Mouse (Mus musculus) megakaryocyte, embryonic 14.5 days (primary cell): ENCODE measurements at regions not wholly inside any gene's neighbourhood (a gene's known extent, or its start where the extent isn't known, plus 50 kb on each side); places are given as distances from the start of the nearest gene placed in this dataset.

ENCODE experiments used
- H3K27me3 ChIP-seq: replicated peaks from 2 replicates; pipeline ENCODE3; 2012; ENCODE audit warnings: inconsistent platforms
- H3K36me3 ChIP-seq: replicated peaks from 2 replicates; pipeline ENCODE3; 2012; ENCODE audit warnings: low read length, inconsistent platforms, mixed read lengths
- H3K4me1 ChIP-seq: 2 replicates; pipeline ENCODE4 v1.6.1; 2012; ENCODE audit warnings: inconsistent platforms
- H3K4me3 ChIP-seq: replicated peaks from 2 replicates; pipeline ENCODE3; 2012; ENCODE audit warnings: moderate library complexity, mild to moderate bottlenecking, inconsistent platforms
- H3K9me3 ChIP-seq: 2 replicates; pipeline ENCODE4 v1.6.1; 2012; ENCODE audit warnings: inconsistent platforms
- FLI1 ChIP-seq: IDR thresholded peaks from 2 replicates; pipeline ENCODE4 v1.6.1; 2012; ENCODE audit warnings: low read length, inconsistent platforms, mixed read lengths
- GATA1 ChIP-seq: IDR thresholded peaks from 3 replicates; pipeline ENCODE4 v1.6.1; 2012; ENCODE audit warnings: mixed read lengths, low read length, inconsistent platforms, borderline replicate concordance

GRCm38 (mm10) chr14:76622634-76623291 is 66.1 kb upstream of the Serp2 start:
- Histone ChIP-seq H3K36me3 (no peaks in the 10 kb centered on the region), H3K4me1 (peaks cover 70% of the 10 kb centered on the region), H3K9me3 (no peaks in the 10 kb centered on the region), H3K27me3 (peaks cover 56% of the 10 kb centered on the region), H3K4me3 (no peak overlapping the region)
- TF ChIP-seq FLI1 (no peak), GATA1 (no peak)

GRCm38 (mm10) chr14:76619038-76619409 is 62.3 kb upstream of the Serp2 start:
- Histone ChIP-seq H3K4me3 (peak overlapping the region; percentile 64), H3K9me3 (no peaks in the 10 kb centered on the region), H3K36me3 (no peaks in the 10 kb centered on the region), H3K27me3 (peaks cover 70% of the 10 kb centered on the region), H3K4me1 (peaks cover 80% of the 10 kb centered on the region)
- TF ChIP-seq FLI1 (no peak), GATA1 (no peak)

- no peak overlapping the region for H3K4me3 ChIP-seq
- TF ChIP-seq FLI1 = no peak
- TF ChIP-seq GATA1 = no peak
- no peaks in the 10 kb centered on the region for H3K36me3 ChIP-seq
- peaks cover 69% of the 10 kb centered on the region for H3K27me3 ChIP-seq
- no peaks in the 10 kb centered on the region for H3K9me3 ChIP-seq
- peaks cover 79% of the 10 kb centered on the region for H3K4me1 ChIP-seq
Observed at GRCm38 (mm10) chr14:76618331-76619037, 61.8 kb upstream of the Serp2 start.

GRCm38 (mm10) chr14:76617889-76618288 is 61.2 kb upstream of the Serp2 start:
- no peak for TF ChIP-seq GATA1
- Histone ChIP-seq H3K4me3 (no peak overlapping the region), H3K36me3 (no peaks in the 10 kb centered on the region), H3K9me3 (no peaks in the 10 kb centered on the region), H3K4me1 (peaks cover 74% of the 10 kb centered on the region), H3K27me3 (peaks cover 69% of the 10 kb centered on the region)

- H3K9me3 ChIP-seq = no peaks in the 10 kb centered on the region
- TF ChIP-seq FLI1 (no peak), GATA1 (no peak)
- peaks cover 68% of the 10 kb centered on the region for H3K27me3 ChIP-seq
- H3K36me3 ChIP-seq = no peaks in the 10 kb centered on the region
- H3K4me1 ChIP-seq = peaks cover 70% of the 10 kb centered on the region
- H3K4me3 ChIP-seq = no peak overlapping the region
Observed at GRCm38 (mm10) chr14:76617447-76617846, 60.8 kb upstream of the Serp2 start.

DNA sequence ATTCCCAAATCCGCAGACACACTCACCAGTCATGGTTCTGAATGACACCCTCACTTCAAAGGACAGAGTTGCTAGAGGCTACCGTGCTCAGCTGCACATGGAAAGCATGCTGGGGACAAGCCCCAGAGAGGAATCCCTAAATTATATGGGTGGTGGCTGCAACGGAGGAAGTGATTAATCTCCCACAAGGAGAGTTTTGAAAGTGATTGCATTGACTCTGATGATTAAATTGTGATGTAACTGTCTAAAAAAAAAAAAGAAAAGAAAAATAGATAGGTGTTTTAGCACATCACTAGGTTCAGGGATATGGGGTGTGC is 59.6 kb upstream of the Serp2 start:
- no peaks in the 10 kb centered on the region for H3K36me3 ChIP-seq
- H3K27me3 ChIP-seq = peaks cover 62% of the 10 kb centered on the region
- TF ChIP-seq GATA1 = no peak
- no peak for TF ChIP-seq FLI1

DNA sequence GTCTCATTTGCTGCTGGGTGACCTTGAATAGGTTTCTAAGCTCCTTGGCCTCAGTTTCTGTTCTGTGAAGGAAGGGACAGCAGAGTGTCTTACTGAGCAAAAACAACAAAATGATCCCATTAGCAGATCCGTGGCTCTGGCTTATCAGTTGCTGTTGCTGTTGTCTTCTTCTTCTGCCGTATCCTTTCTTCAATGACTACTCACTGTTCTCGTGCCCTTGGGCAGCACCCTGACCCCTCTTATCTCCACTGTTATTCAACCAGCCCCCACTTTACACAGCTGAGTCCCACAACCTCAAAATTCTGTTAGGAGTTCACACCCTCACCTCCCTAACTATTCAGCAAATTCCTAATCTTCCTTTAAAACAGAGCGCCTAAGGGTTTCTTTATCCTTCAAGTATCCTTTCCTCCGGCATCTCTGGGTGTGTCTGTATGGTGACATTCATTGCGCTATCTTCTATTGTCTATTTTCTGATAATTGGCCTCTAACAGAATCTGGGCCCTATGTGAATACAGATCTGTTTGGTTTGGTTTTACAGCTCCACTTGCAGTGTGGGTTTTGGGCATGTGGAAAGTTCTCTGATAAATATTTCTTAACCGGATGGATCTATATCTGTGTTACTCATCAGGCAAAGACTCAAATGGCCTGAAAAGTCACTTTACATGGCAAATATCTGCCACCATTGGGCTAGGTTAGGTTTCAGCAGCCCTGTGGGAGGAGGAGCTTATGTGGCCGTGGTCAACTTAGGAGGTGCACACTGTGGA is 59.1 kb upstream of the Serp2 start:
- Histone ChIP-seq H3K36me3 (no peaks in the 10 kb centered on the region), H3K4me3 (no peak overlapping the region), H3K27me3 (peaks cover 57% of the 10 kb centered on the region), H3K4me1 (peaks cover 68% of the 10 kb centered on the region), H3K9me3 (no peaks in the 10 kb centered on the region)
- TF ChIP-seq FLI1 = no peak
- TF ChIP-seq GATA1 = no peak

More for the DNA sequence above, 59.6 kb upstream of the Serp2 start:
- Histone ChIP-seq H3K4me3 (no peak overlapping the region), H3K4me1 (peaks cover 68% of the 10 kb centered on the region), H3K9me3 (no peaks in the 10 kb centered on the region)

- peaks cover 71% of the 10 kb centered on the region for H3K4me1 ChIP-seq
- no peak for TF ChIP-seq GATA1
- TF ChIP-seq FLI1 = no peak
- peaks cover 51% of the 10 kb centered on the region for H3K27me3 ChIP-seq
- no peaks in the 10 kb centered on the region for H3K9me3 ChIP-seq
- H3K4me3 ChIP-seq = no peak overlapping the region
- no peaks in the 10 kb centered on the region for H3K36me3 ChIP-seq
Observed at GRCm38 (mm10) chr14:76615182-76615581, 58.5 kb upstream of the Serp2 start.

- Histone ChIP-seq H3K9me3 (no peaks in the 10 kb centered on the region), H3K4me3 (no peak overlapping the region), H3K36me3 (no peaks in the 10 kb centered on the region), H3K27me3 (peaks cover 47% of the 10 kb centered on the region), H3K4me1 (peaks cover 75% of the 10 kb centered on the region)
- no peak for TF ChIP-seq GATA1
Observed at GRCm38 (mm10) chr14:76614682-76615081, 58.0 kb upstream of the Serp2 start.

GRCm38 (mm10) chr14:76613604-76614003 is 56.9 kb upstream of the Serp2 start:
- Histone ChIP-seq H3K27me3 (peaks cover 46% of the 10 kb centered on the region), H3K4me1 (peaks cover 67% of the 10 kb centered on the region), H3K4me3 (no peak overlapping the region), H3K9me3 (no peaks in the 10 kb centered on the region), H3K36me3 (no peaks in the 10 kb centered on the region)
- TF ChIP-seq FLI1 (no peak), GATA1 (no peak)
